In genomic region chr19:21384231-21384630, GRCm38 (mm10) we compare ENCODE assay signal across 26 mouse cellular contexts.
DNase-seq lines count a peak whose midpoint lies in the region; ATAC-seq and TF ChIP-seq lines count a peak whose summit lies in the region.
"Had no signal": no experiment of that assay in that cellular context is flagged by ENCODE, and none has a peak within 500 bp of the region (broad histone marks: within the 10 kb centered on the region; RNA-seq: fewer than 3 reads in every experiment).

No protein-coding gene starts in this region.

- peak overlapping the region; percentile 84 for H3K27ac ChIP-seq in gastrocnemius, adult 2 months
- H3K27ac ChIP-seq in liver, postnatal 0 days (ENCODE audit: low read depth), result peak overlapping the region; percentile 56; the same call in 1 of the 2 replicates
- H3K27ac ChIP-seq in liver, embryonic 11.5 days (ENCODE audit: low read depth, low read length), result no peak overlapping the region
- peak overlapping the region; percentile 100 for H3K27ac ChIP-seq in brown adipose tissue, adult 24 weeks (replicated peaks; ENCODE audit: low read depth, low read length)
- no peak overlapping the region for H3K27ac ChIP-seq in intestine, postnatal 0 days (ENCODE audit: low read depth, low read length)
- H3K27ac ChIP-seq: embryonic facial prominence, embryonic 12.5 days; embryonic facial prominence, embryonic 15.5 days; heart, embryonic 10.5 days; heart, embryonic 13.5 days; hindbrain, embryonic 10.5 days; hindbrain, embryonic 13.5 days had no signal

- H3K4me1 ChIP-seq in liver, postnatal 0 days (ENCODE audit: insufficient read depth), result no peaks in the 10 kb centered on the region
- no peaks in the 10 kb centered on the region for H3K4me1 ChIP-seq in liver, embryonic 11.5 days (replicated peaks; ENCODE audit: control insufficient read depth, insufficient read depth, low read length)
- H3K4me1 ChIP-seq in brown adipose tissue, adult 24 weeks (ENCODE audit: control insufficient read depth, insufficient read depth, insufficient read length, low read length), result no peaks in the 10 kb centered on the region; the same call in 1 of the 2 replicates
- no peaks in the 10 kb centered on the region for H3K4me1 ChIP-seq in intestine, postnatal 0 days (replicated peaks; ENCODE audit: control insufficient read depth, insufficient read depth, low read length)
- H3K4me1 ChIP-seq: embryonic facial prominence, embryonic 12.5 days; embryonic facial prominence, embryonic 15.5 days; heart, embryonic 10.5 days; heart, embryonic 13.5 days; hindbrain, embryonic 10.5 days; hindbrain, embryonic 13.5 days had no signal

- H3K4me2 ChIP-seq in liver, postnatal 0 days (ENCODE audit: low read depth, low read length), result no peak overlapping the region
- no peak overlapping the region for H3K4me2 ChIP-seq in liver, embryonic 11.5 days
- H3K4me2 ChIP-seq in intestine, postnatal 0 days (replicated peaks; ENCODE audit: low read depth), result no peak overlapping the region
- H3K4me2 ChIP-seq: embryonic facial prominence, embryonic 12.5 days; embryonic facial prominence, embryonic 15.5 days; heart, embryonic 13.5 days; hindbrain, embryonic 13.5 days had no signal

- no peaks in the 10 kb centered on the region for H3K9me3 ChIP-seq in liver, postnatal 0 days (ENCODE audit: low read length)
- no peaks in the 10 kb centered on the region for H3K9me3 ChIP-seq in liver, embryonic 11.5 days (ENCODE audit: control insufficient read depth, low read length)
- H3K9me3 ChIP-seq in intestine, postnatal 0 days (ENCODE audit: control insufficient read depth), result no peaks in the 10 kb centered on the region
- H3K9me3 ChIP-seq: embryonic facial prominence, embryonic 12.5 days; embryonic facial prominence, embryonic 15.5 days; heart, embryonic 10.5 days; heart, embryonic 13.5 days; hindbrain, embryonic 10.5 days; hindbrain, embryonic 13.5 days had no signal

- intact Hi-C loops in gastrocnemius, adult 2 months (cut with DNase I), result no loop called here

- no peak overlapping the region for H3K9ac ChIP-seq in liver, postnatal 0 days (replicated peaks)
- H3K9ac ChIP-seq in liver, embryonic 11.5 days (ENCODE audit: low read depth, low read length), result no peak overlapping the region
- no peak overlapping the region for H3K9ac ChIP-seq in intestine, postnatal 0 days (ENCODE audit: low read depth, low read length)
- H3K9ac ChIP-seq: embryonic facial prominence, embryonic 12.5 days; embryonic facial prominence, embryonic 15.5 days; forebrain, postnatal 0 days; heart, embryonic 13.5 days; hindbrain, embryonic 13.5 days had no signal

- peak overlapping the region; percentile 43 for H3K4me3 ChIP-seq in gastrocnemius, adult 2 months
- no peak overlapping the region for H3K4me3 ChIP-seq in liver, postnatal 0 days (ENCODE audit: low read depth, low read length)
- no peak overlapping the region for H3K4me3 ChIP-seq in liver, embryonic 11.5 days (ENCODE audit: low read depth, low read length)
- no peak overlapping the region for H3K4me3 ChIP-seq in brown adipose tissue, adult 24 weeks (ENCODE audit: insufficient read depth, low read depth, low read length)
- H3K4me3 ChIP-seq in intestine, postnatal 0 days (ENCODE audit: low read depth, low read length), result no peak overlapping the region
- H3K4me3 ChIP-seq: embryonic facial prominence, embryonic 12.5 days; embryonic facial prominence, embryonic 15.5 days; heart, embryonic 10.5 days; heart, embryonic 13.5 days; hindbrain, embryonic 10.5 days; hindbrain, embryonic 13.5 days had no signal

- no peak for TF ChIP-seq EP300 in liver, postnatal 0 days (IDR thresholded peaks at IDR 0.05; ENCODE audit: low read depth)

- WGBS in liver, postnatal 0 days (ENCODE audit: insufficient replicate concordance), result 65% methylated on average over 3 of the region's 3 CpGs
- WGBS in liver, embryonic 11.5 days, result 75% methylated on average over 3 of the region's 3 CpGs
- 90% methylated on average over 3 of the region's 3 CpGs for WGBS in intestine, postnatal 0 days

- H3K36me3 ChIP-seq in liver, postnatal 0 days (replicated peaks; ENCODE audit: insufficient read depth, low read length), result no peaks in the 10 kb centered on the region
- no peaks in the 10 kb centered on the region for H3K36me3 ChIP-seq in liver, embryonic 11.5 days (ENCODE audit: control insufficient read depth, insufficient read depth, low read length)
- H3K36me3 ChIP-seq in intestine, postnatal 0 days (ENCODE audit: control insufficient read depth, insufficient read depth), result no peaks in the 10 kb centered on the region
- H3K36me3 ChIP-seq: embryonic facial prominence, embryonic 12.5 days; embryonic facial prominence, embryonic 15.5 days; G1E; heart, embryonic 10.5 days; heart, embryonic 13.5 days; hindbrain, embryonic 10.5 days; hindbrain, embryonic 13.5 days had no signal

- ATAC-seq in liver, postnatal 0 days, result no peak
- ATAC-seq in liver, embryonic 11.5 days (replicated peaks; ENCODE audit: low FRiP score), result no peak
- ATAC-seq in monocyte, adult 5-6 weeks (replicated peaks; ENCODE audit: insufficient number of reproducible peaks, low FRiP score, low TSS enrichment, poor library complexity, severe bottlenecking), result 0 out of 2 replicates have a peak, but pooled peaks have one; percentile 12
- ATAC-seq in intestine, postnatal 0 days, result no peak
- ATAC-seq: forebrain, embryonic 14.5 days; forebrain, postnatal 0 days; hindbrain, embryonic 16.5 days; inflammation-experienced regulatory T-cells, adult 6 months; intestine, embryonic 16.5 days had no signal

- TF ChIP-seq CTCF in gastrocnemius, adult 2 months (IDR thresholded peaks at IDR 0.05), result no peak
- TF ChIP-seq CTCF in liver, postnatal 0 days (IDR thresholded peaks at IDR 0.05; ENCODE audit: low read depth), result no peak
- TF ChIP-seq CTCF in intestine, postnatal 0 days (IDR thresholded peaks at IDR 0.05; ENCODE audit: low read depth), result no peak

- DNase-seq in gastrocnemius, adult 2 months, result no peak
- DNase-seq in gastrocnemius, postnatal 25 days, result no peak
- DNase-seq in liver, postnatal 0 days, result no peak
- no peak for DNase-seq in liver, embryonic 11.5 days (ENCODE audit: low spot score)
- no peak for DNase-seq in Muller cell, postnatal 12 days (ENCODE audit: inconsistent ontology term)
- DNase-seq: adrenal gland, adult 2 months; adrenal gland, postnatal 14 days; cerebellum, adult 2 months; cerebellum, adult 9-11 months; cerebellum, postnatal 25 days; forebrain, postnatal 0 days; gastrocnemius, postnatal 10 days had no signal

- H3K27me3 ChIP-seq in liver, postnatal 0 days (ENCODE audit: insufficient read depth, low read length), result no peaks in the 10 kb centered on the region
- no peaks in the 10 kb centered on the region for H3K27me3 ChIP-seq in liver, embryonic 11.5 days (replicated peaks; ENCODE audit: control insufficient read depth, insufficient read depth, low read length)
- H3K27me3 ChIP-seq in intestine, postnatal 0 days (replicated peaks; ENCODE audit: control insufficient read depth, insufficient read depth, low read length), result no peaks in the 10 kb centered on the region
- H3K27me3 ChIP-seq: embryonic facial prominence, embryonic 12.5 days; embryonic facial prominence, embryonic 15.5 days; heart, embryonic 13.5 days; hindbrain, embryonic 13.5 days had no signal

Comparison
In these comparisons a context has a peak if more than half of its experiments do, and no peak if none do; other contexts are left out.
1. H3K27ac ChIP-seq: peak in gastrocnemius, adult 2 months (single experiment), liver, postnatal 0 days (single experiment) and brown adipose tissue, adult 24 weeks (single experiment); none in liver, embryonic 11.5 days (single experiment) and intestine, postnatal 0 days (single experiment).